Mouse (Mus musculus) stomach, postnatal 0 days (tissue): ENCODE measurements around the gene Tmem259. TPM values are rescaled to one million over a fixed set of nuclear protein-coding genes. Genes with fewer than 3 reads are reported as not detected.

Source experiments
- ATAC-seq: fragments of 200-750 bp; cut with Nextera tagmentation; 2 replicates; pipeline ENCODE4 v1.8.0; 2017; ENCODE audit not compliant: low FRiP score, low TSS enrichment
- DNase-seq: peaks from one replicate; pipeline ENCODE4 v3.0.0-alpha.2; 2016; ENCODE audit warnings: low spot score
- H3K27ac ChIP-seq: fragments of 300-500 bp; sonication (generic); replicated peaks from 2 replicates; pipeline ENCODE4 v1.5.1; 2014; ENCODE audit warnings: mild to moderate bottlenecking, control low read depth
- H3K27me3 ChIP-seq: fragments of 300-500 bp; sonication (generic); 2 replicates; pipeline ENCODE4 v1.6.1; 2014; ENCODE audit warnings: low read length; ENCODE audit not compliant: control insufficient read depth, insufficient read depth
- H3K36me3 ChIP-seq: fragments of 300-500 bp; sonication (generic); 2 replicates; pipeline ENCODE4 v1.6.1; 2014; ENCODE audit warnings: low read length, mixed read lengths; ENCODE audit not compliant: control insufficient read depth, insufficient read depth
- H3K4me1 ChIP-seq: fragments of 300-500 bp; sonication (generic); replicated peaks from 2 replicates; pipeline ENCODE4 v1.6.1; 2014; ENCODE audit warnings: antibody characterized with exemption; ENCODE audit not compliant: control insufficient read depth, insufficient read depth
- H3K4me2 ChIP-seq: fragments of 300-500 bp; sonication (generic); replicated peaks from 2 replicates; pipeline ENCODE4 v1.6.1; 2014; ENCODE audit warnings: low read depth, mild to moderate bottlenecking, control low read depth, moderate library complexity
- H3K4me3 ChIP-seq: fragments of 300-500 bp; sonication (generic); 2 replicates; pipeline ENCODE4 v1.5.1; 2014; ENCODE audit warnings: low read depth, low read length, control low read depth
- H3K9ac ChIP-seq: fragments of 300-500 bp; sonication (generic); 2 replicates; pipeline ENCODE4 v1.6.1; 2014; ENCODE audit warnings: mild to moderate bottlenecking, low read length, control low read depth, mixed read lengths
- H3K9me3 ChIP-seq: fragments of 300-500 bp; sonication (generic); 2 replicates; pipeline ENCODE4 v1.6.1; 2016; ENCODE audit warnings: low read length; ENCODE audit not compliant: control insufficient read depth
- CTCF ChIP-seq: IDR thresholded peaks from 2 replicates; pipeline ENCODE4 v1.5.1; 2016; ENCODE audit warnings: antibody characterized with exemption, low read depth, mild to moderate bottlenecking, moderate library complexity
- EP300 ChIP-seq: optimal IDR thresholded peaks from 2 replicates; pipeline ENCODE3; 2016; ENCODE audit warnings: antibody characterized with exemption
- WGBS: fragments of 180-500 bp; shearing (Covaris S2); extraction: QIAGEN DNeasy Blood & Tissue Kit; methylation state at CpG from one replicate; pipeline ENCODE4 v1.1.7; 2014; 5-methylcytosine and 5-hydroxymethylcytosine counted together
- polyA plus RNA-seq: library from polyadenylated mRNA; unstranded; fragments of >200 nt; fragmentation: Nextera tagmentation; extraction: Ambion mirVana; gene quantifications from 2 replicates; pipeline ENCODE4 v1.2.1, GENCODE M21; 2015

Gene Tmem259
- polyA plus RNA-seq, 1 experiment from 2014 or later = 18.5 TPM

DNA sequence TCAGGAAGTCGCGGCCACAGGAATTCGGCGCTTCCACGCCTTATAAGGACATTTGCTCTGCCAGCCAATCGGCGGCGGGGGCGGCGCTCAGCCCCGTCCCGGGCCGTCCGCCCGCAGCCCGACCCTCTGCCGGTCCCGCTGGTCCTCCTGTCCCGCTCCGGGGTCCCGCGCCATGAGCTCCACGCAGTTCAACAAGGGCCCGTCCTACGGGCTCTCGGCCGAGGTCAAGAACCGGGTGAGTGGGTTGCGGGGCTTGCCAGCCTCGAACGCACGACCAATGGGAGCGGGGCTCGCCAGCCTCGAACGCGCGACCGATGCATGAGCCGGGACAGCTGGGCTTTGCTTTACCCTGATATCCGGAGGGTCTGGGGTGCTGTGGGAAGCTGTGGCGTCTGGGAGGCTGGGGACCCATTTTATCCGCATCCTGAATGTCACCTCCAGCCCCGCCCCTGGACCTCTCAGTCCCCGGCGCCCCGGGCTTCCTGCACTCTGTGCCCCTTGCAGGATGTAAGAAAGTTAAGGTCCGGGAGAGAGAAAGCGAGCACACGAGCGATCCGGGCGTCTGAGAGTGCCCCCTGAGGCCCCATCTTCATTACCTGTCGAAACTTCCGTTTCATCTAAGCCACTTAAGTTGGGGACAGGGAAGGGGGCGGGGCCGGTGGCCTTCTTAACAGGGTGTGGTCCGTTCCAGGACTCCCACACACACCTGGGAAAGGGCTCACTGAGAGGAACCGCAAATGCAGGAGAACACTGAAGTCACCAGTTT is 4.6 kb upstream of the Tmem259 start, which contains the start of gene Cnn2:
TSS of gene Cnn2 (plus strand) at position 79 of the 766 bp plus-strand sequence.
- TF ChIP-seq EP300 (no peak), CTCF (no peak)
- Histone ChIP-seq H3K27me3 (no peaks in the 10 kb centered on the region), H3K4me2 (peak within 1 kb of the TSS; percentile 90), H3K9ac (peak within 1 kb of the TSS; percentile 90), H3K4me3 (peak within 1 kb of the TSS; percentile 75), H3K9me3 (no peaks in the 10 kb centered on the region), H3K4me1 (peaks cover 2% of the 10 kb centered on the region), H3K27ac (peak within 1 kb of the TSS; percentile 98), H3K36me3 (peaks cover 6% of the 10 kb centered on the region; the same call in 1 of the 2 replicates)
- under 1% methylated on average over 59 of the region's 59 CpGs for WGBS
- ATAC-seq (no peak), DNase-seq (peak; percentile 73)

DNA sequence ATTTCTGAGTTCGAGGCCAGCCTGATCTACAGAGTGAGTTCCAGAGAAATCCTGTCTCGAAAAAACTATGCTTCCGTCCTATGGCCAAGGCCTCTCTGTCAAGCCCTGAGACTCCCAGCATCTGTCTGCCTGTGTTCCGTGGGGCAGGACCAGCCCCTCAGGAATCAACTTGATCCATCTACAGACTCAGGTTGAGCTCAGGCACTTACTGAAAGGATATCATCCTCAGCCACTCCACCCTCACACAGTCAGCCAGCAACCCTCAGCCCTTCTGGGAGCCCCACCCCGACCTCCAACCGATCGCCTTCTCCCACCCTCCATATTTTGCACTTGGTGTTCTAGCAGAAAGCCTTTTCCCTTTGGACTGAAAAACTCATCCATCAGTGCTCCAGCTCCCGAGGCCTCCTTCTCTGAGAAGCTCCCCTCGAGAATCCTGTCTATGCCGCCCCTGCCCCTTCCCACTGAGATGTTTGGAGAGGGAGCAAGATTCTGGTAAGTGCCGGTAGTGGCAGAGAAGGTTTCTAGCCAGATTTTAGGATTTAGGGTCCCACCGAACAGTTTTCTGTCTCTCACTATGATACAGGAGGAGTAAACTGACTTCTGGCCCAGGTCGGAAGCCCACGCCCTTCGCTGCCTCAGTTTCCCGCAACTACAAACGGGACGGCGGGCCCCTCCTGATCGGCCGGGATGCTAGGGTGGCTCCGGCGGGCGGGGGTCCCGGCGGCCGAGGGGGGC is 3.8 kb upstream of the Tmem259 start:
- Histone ChIP-seq H3K4me2 (peak overlapping the region; percentile 90), H3K27ac (peak overlapping the region; percentile 98), H3K4me1 (peaks cover 8% of the 10 kb centered on the region), H3K36me3 (peaks cover 3% of the 10 kb centered on the region; the same call in 1 of the 2 replicates), H3K9me3 (no peaks in the 10 kb centered on the region), H3K4me3 (peak overlapping the region; percentile 75), H3K27me3 (no peaks in the 10 kb centered on the region), H3K9ac (peak overlapping the region; percentile 90)
- 11% methylated on average over 27 of the region's 27 CpGs for WGBS
- ATAC-seq (no peak), DNase-seq (no peak)
- TF ChIP-seq EP300 (peak; percentile 30), CTCF (no peak)

GRCm38 (mm10) chr10:79986963-79987362 is 2.8 kb upstream of the Tmem259 start:
- H3K4me2 ChIP-seq = peak overlapping the region; percentile 90
- no peak overlapping the region for H3K4me3 ChIP-seq
- no peaks in the 10 kb centered on the region for H3K36me3 ChIP-seq
- ATAC-seq = no peak; the same call in 1 of the 2 replicates
- peaks cover 8% of the 10 kb centered on the region for H3K4me1 ChIP-seq
- TF ChIP-seq CTCF (peak; percentile 95), EP300 (no peak)
- WGBS = 4% methylated on average over 11 of the region's 11 CpGs
- no peaks in the 10 kb centered on the region for H3K27me3 ChIP-seq
- peak overlapping the region; percentile 48; the same call in 1 of the 2 replicates for H3K9ac ChIP-seq
- DNase-seq = peak; percentile 90
- no peaks in the 10 kb centered on the region for H3K9me3 ChIP-seq
- H3K27ac ChIP-seq = peak overlapping the region; percentile 98

DNA sequence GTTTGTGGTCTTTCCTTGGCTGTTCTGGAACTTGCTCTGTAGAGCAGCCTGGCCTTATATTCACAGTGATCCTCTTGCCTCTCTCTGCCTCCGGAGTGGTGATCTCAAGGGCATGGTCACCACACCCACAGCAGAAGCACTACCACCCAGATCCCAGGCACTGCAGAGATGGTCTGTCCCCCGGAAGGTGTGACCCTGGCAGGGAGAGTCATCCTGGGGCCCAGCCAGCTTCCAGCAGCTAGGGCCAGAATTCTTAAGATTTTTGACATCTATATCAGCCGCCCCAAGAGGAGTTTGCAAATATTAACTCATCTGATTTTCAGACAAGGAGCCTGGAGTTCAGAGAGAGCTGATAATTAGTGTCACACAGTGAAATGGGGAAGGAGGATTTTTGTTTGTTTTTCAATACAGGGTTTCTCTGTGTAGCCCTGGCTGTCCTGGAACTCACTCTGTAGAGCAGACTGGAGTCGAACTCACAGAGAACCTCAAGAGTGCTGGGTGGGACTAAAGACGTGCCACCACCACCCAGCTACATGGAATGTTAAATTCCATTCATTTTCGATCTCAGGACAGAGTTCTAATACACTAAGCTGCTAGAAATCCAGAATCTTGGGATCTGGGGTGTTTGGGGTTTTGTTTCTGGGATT is 2.2 kb upstream of the Tmem259 start:
- DNase-seq (no peak), ATAC-seq (no peak)
- Histone ChIP-seq H3K9ac (peak overlapping the region; percentile 48; the same call in 1 of the 2 replicates), H3K27ac (peak overlapping the region; percentile 98), H3K4me3 (no peak overlapping the region), H3K4me2 (peak overlapping the region; percentile 90), H3K4me1 (peaks cover 8% of the 10 kb centered on the region), H3K27me3 (no peaks in the 10 kb centered on the region), H3K9me3 (no peaks in the 10 kb centered on the region), H3K36me3 (no peaks in the 10 kb centered on the region)
- WGBS = 6% methylated on average over 6 of the region's 6 CpGs
- no peak for TF ChIP-seq CTCF
- TF ChIP-seq EP300 = no peak

- no peaks in the 10 kb centered on the region for H3K36me3 ChIP-seq
- H3K27ac ChIP-seq = peak overlapping the region; percentile 98
- peak overlapping the region; percentile 62 for H3K9ac ChIP-seq
- no peaks in the 10 kb centered on the region for H3K27me3 ChIP-seq
- peak overlapping the region; percentile 90 for H3K4me2 ChIP-seq
- ATAC-seq (no peak), DNase-seq (peak; percentile 74)
- H3K4me3 ChIP-seq = peak overlapping the region; percentile 65
- no peak for TF ChIP-seq CTCF
- TF ChIP-seq EP300 = peak; percentile 19
- peaks cover 8% of the 10 kb centered on the region for H3K4me1 ChIP-seq
- no peaks in the 10 kb centered on the region for H3K9me3 ChIP-seq
- WGBS = 1% methylated on average over 35 of the region's 35 CpGs
Observed at GRCm38 (mm10) chr10:79985334-79986231, 1.5 kb upstream of the Tmem259 start.
